Mouse (Mus musculus) brain, embryonic 14.5 days (tissue): ENCODE data around the gene Ptgis.

Experiments
- CTCF ChIP-seq: fragments of 200-500 bp; IDR thresholded peaks from 2 replicates; pipeline ENCODE4 v1.5.1; 2012; ENCODE audit warnings: inconsistent platforms, mild to moderate bottlenecking, moderate library complexity, borderline replicate concordance; ENCODE audit not compliant: insufficient read depth, insufficient read length; ENCODE audit errors: extremely low read depth
- POLR2A ChIP-seq: fragments of 200-500 bp; IDR thresholded peaks from 2 replicates; pipeline ENCODE4 v1.6.1; 2012; ENCODE audit warnings: mild to moderate bottlenecking, inconsistent platforms, borderline replicate concordance; ENCODE audit not compliant: poor library complexity, insufficient read depth, insufficient read length, severe bottlenecking; ENCODE audit errors: extremely low read depth

DNA sequence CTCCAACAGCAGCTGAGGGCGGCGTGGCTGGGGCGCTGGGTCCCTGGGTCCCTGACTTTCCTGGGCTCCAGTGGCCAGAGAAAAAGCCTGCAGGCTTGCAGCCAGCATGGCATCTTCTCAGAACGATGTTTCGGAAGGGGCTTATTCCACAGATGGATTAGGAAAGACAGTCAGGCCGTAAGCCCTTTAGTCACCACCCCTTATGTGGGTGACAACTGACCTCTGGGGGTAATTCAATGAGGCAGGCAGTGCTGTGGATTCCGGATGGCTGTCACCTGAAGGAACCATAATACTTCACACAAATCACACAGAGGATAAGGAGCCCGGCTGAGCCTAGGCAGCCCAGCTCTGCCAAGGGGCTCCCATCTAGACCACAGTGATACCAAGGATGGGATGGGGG is 59.3 kb downstream of the Ptgis start:
- TF ChIP-seq POLR2A (no peak), CTCF (no peak)
